Mouse (Mus musculus) hindbrain, embryonic 16.5 days (tissue): ENCODE results near the gene Sh3gl1. TPM values are rescaled to one million over a fixed set of nuclear protein-coding genes. Genes with fewer than 3 reads are reported as not detected.

Experiments used
- polyA plus RNA-seq: library from polyadenylated mRNA; unstranded; fragments of >200 nt; fragmentation: Nextera tagmentation; extraction: Ambion mirVana; gene quantifications from 2 replicates; pipeline ENCODE4 v1.2.1, GENCODE M21; 2015

Gene Sh3gl1
- polyA plus RNA-seq, 1 experiment from 2014 or later = 106 TPM

Other genes with a start within 250 kb of the Sh3gl1 start
- gene Zfp119a, start 157.7 kb downstream of the Sh3gl1 start, polyA plus RNA-seq = 10.5 and 12.1 TPM in 2 replicates
- 12.7 and 14.7 TPM in 2 replicates for gene Zfp959, start 144.5 kb downstream of the Sh3gl1 start, polyA plus RNA-seq
- 6.9 and 8.7 TPM in 2 replicates for gene Zfp119b, start 87.1 kb downstream of the Sh3gl1 start, polyA plus RNA-seq
- 6.3 and 7.2 TPM in 2 replicates for gene Ebi3, start 84.0 kb downstream of the Sh3gl1 start, polyA plus RNA-seq
- gene Yju2, start 77.5 kb downstream of the Sh3gl1 start, polyA plus RNA-seq = 20.5 and 23.2 TPM in 2 replicates
- 177 and 182 TPM in 2 replicates for gene Shd, start 66.2 kb downstream of the Sh3gl1 start, polyA plus RNA-seq
- gene Fsd1, start 50.1 kb downstream of the Sh3gl1 start, polyA plus RNA-seq = 227 and 252 TPM in 2 replicates
- 6.5 and 6.8 TPM in 2 replicates for gene Stap2, start 31.1 kb downstream of the Sh3gl1 start, polyA plus RNA-seq
- 119 and 127 TPM in 2 replicates for gene Mpnd, start 30.9 kb downstream of the Sh3gl1 start, polyA plus RNA-seq
- gene Chaf1a, start 3.8 kb upstream of the Sh3gl1 start, polyA plus RNA-seq = 4.5 and 6.7 TPM in 2 replicates
- 77.6 and 79.5 TPM in 2 replicates for gene Ubxn6, start 38.4 kb upstream of the Sh3gl1 start, polyA plus RNA-seq
- 125 and 136 TPM in 2 replicates for gene Hdgfl2, start 43.0 kb upstream of the Sh3gl1 start, polyA plus RNA-seq
- 0.07 and 0.10 TPM in 2 replicates for gene Plin4, start 73.2 kb upstream of the Sh3gl1 start, polyA plus RNA-seq
- 2.4 and 3.4 TPM in 2 replicates for gene Plin5, start 81.0 kb upstream of the Sh3gl1 start, polyA plus RNA-seq
- gene Lrg1, start 85.4 kb upstream of the Sh3gl1 start, polyA plus RNA-seq = 0.68 and 0.91 TPM in 2 replicates
- 12.5 and 12.7 TPM in 2 replicates for gene Sema6b, start 103.7 kb upstream of the Sh3gl1 start, polyA plus RNA-seq
- 9.1 and 9.9 TPM in 2 replicates for gene Tnfaip8l1, start 125.8 kb upstream of the Sh3gl1 start, polyA plus RNA-seq
- gene Mydgf, start 147.3 kb upstream of the Sh3gl1 start, polyA plus RNA-seq = 81.4 and 88.4 TPM in 2 replicates
- gene Dpp9, start 182.3 kb upstream of the Sh3gl1 start, polyA plus RNA-seq = 21.0 and 29.3 TPM in 2 replicates
- 17.4 and 18.2 TPM in 2 replicates for gene Fem1a, start 220.2 kb upstream of the Sh3gl1 start, polyA plus RNA-seq
- 1.5 and 1.9 TPM in 2 replicates for gene Ticam1, start 240.2 kb upstream of the Sh3gl1 start, polyA plus RNA-seq